Mouse (Mus musculus) thymus, postnatal 14 days (tissue): ENCODE data around the gene Acsl6.
"Not testable (repeated sequence)": the region's sequence is repeated elsewhere in the genome, so short reads cannot be mapped to it uniquely, and the experiment has no call there.

ENCODE experiments used
- DNase-seq: peaks from one replicate; pipeline ENCODE4 v3.0.0; 2021

Acsl6 gene

DNA sequence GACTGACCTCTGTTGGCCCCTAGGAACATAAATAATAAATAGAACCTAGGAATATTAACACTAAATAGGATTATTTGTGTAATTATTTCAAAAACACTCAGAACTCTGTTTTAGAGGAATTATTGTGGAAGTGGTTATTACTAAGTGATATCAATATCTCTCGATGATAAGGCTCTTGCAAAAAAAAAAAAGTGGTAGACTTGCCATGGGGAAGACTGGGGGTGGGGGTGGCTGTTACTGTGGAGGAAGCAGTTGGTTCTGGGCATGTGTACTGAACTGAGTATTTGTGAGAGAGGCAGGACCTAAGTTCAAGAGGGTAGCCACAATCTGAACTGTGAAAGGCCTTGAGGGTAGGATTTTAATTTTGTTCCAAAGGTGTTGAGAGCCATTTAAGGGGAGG is 93.1 kb downstream of the Acsl6 start:
- DNase-seq = no peak

DNA sequence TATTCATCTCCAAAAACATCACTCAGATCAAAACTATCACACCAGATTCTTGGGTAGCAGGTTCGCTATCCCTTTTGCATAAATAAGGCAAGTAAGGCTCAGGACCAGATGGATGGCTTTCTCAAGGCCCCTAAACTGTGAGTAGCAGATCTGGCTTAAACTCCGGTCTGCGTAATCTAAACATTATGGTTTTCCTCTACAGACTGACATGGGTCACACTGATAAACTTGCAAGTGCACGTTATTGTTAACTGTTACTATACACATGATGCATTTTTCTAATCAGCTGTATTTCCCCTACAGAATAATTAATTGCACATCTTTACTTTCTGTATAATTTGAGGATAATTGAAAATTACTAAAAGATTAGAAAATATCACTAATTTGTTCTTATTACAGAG is 94.5 kb downstream of the Acsl6 start:
- DNase-seq = no peak

DNA sequence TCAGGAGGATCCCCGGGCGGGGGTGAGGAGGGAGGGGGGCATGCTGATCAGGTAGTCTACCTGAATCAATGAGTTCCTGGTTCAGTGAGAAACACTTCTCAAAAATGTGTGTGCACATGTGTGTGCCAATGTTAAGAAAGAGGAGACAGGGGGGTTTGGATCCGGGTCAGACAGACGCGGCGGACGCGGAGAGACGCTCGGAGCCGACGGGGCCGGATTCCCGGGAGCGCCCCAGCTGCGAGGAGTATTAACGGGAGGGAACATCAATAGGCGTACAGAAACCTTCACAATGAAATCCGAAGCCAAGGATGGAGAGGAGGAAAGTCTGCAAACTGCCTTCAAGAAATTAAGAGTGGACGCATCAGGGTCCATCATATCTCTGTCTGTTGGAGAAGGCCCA is 97.2 kb downstream of the Acsl6 start:
- not testable (repeated sequence) for DNase-seq

DNA sequence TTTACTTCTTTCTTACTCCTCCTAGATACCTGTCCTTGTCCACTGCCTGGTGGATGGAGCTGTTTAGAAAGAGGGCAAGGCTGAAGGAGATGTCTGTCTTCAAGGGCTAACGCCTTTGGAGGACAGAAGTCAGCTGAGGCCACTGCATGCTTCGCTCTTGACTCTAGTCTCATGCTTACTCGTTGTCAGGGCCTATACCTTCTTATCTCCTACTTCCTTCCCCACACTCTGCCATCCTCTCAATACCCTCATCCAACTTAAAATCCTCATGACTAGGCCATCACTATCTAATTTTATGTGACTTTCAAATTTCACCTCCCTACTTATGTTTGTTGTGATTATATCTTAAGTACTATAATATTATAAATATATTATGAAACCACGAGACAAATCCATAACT is 101.3 kb downstream of the Acsl6 start:
- DNase-seq = no peak

DNA sequence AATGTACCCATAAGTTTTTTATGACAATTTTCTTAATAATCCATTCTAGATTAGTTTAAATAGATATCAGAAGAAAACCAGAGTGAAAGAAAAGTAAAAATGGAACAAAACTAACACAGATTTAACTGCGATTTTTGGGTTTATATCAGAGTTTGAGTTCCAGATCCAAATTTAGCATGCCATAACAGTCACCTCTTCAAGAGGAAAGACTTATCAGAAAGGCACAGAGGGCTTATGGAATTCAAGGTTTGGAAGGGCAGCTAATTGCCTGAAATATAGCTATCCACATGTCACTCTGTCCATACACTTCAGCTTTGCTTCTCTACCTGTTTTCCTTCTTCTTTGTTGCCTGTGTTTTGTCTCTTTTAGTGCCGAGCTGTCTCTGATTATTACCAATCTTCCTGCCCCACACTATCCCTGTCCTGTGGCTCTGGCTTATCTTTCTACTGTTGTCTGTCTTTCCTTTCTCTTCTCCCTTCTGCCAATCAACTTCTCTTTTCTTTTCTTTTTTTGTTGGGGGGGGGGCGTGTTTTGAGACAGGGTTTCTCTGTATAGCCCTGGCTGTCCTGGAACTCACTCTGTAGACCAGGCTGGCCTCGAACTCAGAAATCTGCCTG is 103.4 kb downstream of the Acsl6 start:
- DNase-seq = no peak

DNA sequence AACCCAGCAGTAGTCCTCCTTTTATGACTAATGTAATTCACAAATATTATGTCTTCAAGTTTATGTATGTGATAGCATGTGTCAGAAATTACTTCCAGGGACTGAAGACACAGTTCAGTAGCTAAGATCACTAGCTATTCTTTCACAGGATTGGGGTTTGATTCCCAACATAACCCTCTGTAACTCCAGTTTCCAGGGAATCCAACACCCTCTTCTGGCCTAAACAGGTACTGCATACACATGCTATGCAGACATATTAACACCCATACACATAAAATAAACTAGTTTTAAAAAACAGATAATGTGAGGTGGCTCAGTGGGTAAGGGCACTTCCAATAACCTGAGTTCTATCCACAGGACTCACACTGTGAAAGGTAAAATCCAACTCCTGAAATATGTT is 107.0 kb downstream of the Acsl6 start:
- no peak for DNase-seq

DNA sequence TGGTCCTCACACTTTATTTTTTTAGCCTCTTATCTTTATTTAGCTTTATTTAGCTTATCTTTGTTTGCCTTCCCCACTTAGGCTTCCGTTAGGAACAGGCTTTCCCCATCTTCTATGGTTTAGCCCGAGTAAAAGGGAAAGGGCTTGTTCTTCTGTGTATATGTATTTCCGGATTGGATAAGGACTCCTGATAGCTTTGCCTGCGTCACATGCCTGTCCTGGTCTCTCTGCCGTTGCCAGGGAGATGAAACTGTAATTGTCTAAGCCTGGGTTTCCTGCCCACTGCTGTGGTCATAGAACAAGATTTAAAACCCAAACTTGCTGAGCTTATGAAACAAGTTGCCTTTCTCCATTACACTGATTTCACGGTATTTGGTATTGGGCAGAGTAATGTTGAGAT is 109.4 kb downstream of the Acsl6 start:
- no peak for DNase-seq
